Mouse (Mus musculus) neural tube, embryonic 15.5 days (tissue): ENCODE results near the gene Cd47. TPM values are rescaled to one million over a fixed set of nuclear protein-coding genes. Genes with fewer than 3 reads are reported as not detected.

Experiments used
- ATAC-seq: fragments of 200-750 bp; cut with Nextera tagmentation; 2 replicates; pipeline ENCODE4 v1.8.0; 2017; ENCODE audit warnings: mild to moderate bottlenecking, moderate TSS enrichment, moderate library complexity; ENCODE audit not compliant: low FRiP score
- H3K27ac ChIP-seq: fragments of 300-500 bp; sonication (generic); replicated peaks from 2 replicates; pipeline ENCODE4 v1.5.1; 2015; ENCODE audit warnings: mild to moderate bottlenecking, inconsistent platforms
- H3K27me3 ChIP-seq: fragments of 300-500 bp; sonication (generic); replicated peaks from 2 replicates; pipeline ENCODE4 v1.6.1; 2015; ENCODE audit warnings: inconsistent platforms
- H3K36me3 ChIP-seq: fragments of 300-500 bp; sonication (generic); 2 replicates; pipeline ENCODE4 v1.6.1; 2015; ENCODE audit warnings: inconsistent platforms
- H3K4me1 ChIP-seq: fragments of 300-500 bp; sonication (generic); 2 replicates; pipeline ENCODE4 v1.6.1; 2015; ENCODE audit warnings: inconsistent platforms
- H3K4me2 ChIP-seq: fragments of 300-500 bp; sonication (generic); 2 replicates; pipeline ENCODE4 v1.6.1; 2015; ENCODE audit warnings: inconsistent platforms, mild to moderate bottlenecking, moderate library complexity
- H3K4me3 ChIP-seq: fragments of 300-500 bp; sonication (generic); replicated peaks from 2 replicates; pipeline ENCODE4 v1.5.1; 2015; ENCODE audit warnings: mild to moderate bottlenecking, inconsistent platforms
- H3K9ac ChIP-seq: fragments of 300-500 bp; sonication (generic); replicated peaks from 2 replicates; pipeline ENCODE4 v1.6.1; 2015; ENCODE audit warnings: mild to moderate bottlenecking, inconsistent platforms
- H3K9me3 ChIP-seq: fragments of 300-500 bp; sonication (generic); replicated peaks from 2 replicates; pipeline ENCODE4 v1.6.1; 2016; ENCODE audit warnings: inconsistent platforms
- WGBS: fragments of 180-500 bp; shearing (Covaris S2); methylation state at CpG from one replicate; pipeline ENCODE4 v1.1.7; 2015; ENCODE audit warnings: mixed read lengths; 5-methylcytosine and 5-hydroxymethylcytosine counted together
- polyA plus RNA-seq: library from polyadenylated mRNA; unstranded; fragments of >200 nt; fragmentation: Nextera tagmentation; extraction: Ambion mirVana; gene quantifications from 2 replicates; pipeline ENCODE4 v1.2.1, GENCODE M21; 2015

Gene Cd47
- 153 and 156 TPM in 2 replicates for polyA plus RNA-seq

DNA sequence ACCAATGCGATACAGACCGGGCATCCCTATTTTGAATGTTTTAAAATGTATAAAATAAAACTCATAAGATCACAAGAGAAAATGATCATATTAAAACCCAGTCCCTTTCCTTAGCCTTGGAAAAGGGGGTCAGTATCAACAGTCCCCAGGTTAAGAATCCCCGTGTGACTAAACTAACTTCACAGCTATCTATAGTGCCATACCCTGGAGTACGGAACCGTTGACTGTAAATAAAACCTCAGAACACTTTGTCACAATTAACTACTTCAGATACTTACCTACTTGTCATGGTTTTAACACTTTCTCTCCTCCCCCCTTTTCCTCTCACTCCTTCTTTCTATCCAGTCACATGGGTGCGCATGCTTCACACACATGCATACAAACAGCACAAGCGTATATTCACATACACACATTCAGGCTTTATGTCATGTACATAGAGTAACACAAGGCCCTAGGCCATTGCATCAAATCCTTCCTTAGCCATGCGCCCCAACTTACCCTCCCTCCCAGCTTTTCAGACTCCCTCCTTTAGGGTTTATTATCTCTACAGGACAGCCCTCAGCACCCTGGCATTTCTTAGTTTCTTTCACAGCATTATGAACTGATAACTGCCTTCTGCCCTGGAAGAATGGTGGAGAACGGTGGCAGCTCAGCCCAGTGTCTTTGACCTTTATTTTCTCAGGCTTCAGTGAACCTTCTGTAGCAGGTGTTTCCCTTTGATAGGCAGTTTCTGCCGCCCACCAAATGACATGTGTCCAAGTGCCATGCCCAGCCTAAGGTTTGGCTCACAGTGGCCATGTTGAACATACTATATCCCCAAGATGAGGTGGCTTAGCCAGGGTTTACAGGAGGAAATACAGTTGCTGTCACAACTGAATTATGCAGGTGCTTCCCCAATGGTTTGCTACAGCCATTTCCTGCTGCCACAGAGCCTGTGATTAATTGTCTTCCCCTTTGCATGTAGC lies at the start of gene Cd47:
Cd47 (plus strand) TSS at position 937 of the 965 bp plus-strand sequence.
- H3K27me3 ChIP-seq, result no peaks in the 10 kb centered on the region
- no peak within 1 kb of the TSS for H3K4me2 ChIP-seq
- H3K27ac ChIP-seq, result no peak within 1 kb of the TSS
- 84% methylated on average over 10 of the region's 10 CpGs for WGBS
- H3K9ac ChIP-seq, result no peak within 1 kb of the TSS
- no peak for ATAC-seq
- H3K36me3 ChIP-seq, result no peaks in the 10 kb centered on the region
- peaks cover 10% of the 10 kb centered on the region for H3K4me1 ChIP-seq
- H3K4me3 ChIP-seq, result no peak within 1 kb of the TSS
- H3K9me3 ChIP-seq, result no peaks in the 10 kb centered on the region

DNA sequence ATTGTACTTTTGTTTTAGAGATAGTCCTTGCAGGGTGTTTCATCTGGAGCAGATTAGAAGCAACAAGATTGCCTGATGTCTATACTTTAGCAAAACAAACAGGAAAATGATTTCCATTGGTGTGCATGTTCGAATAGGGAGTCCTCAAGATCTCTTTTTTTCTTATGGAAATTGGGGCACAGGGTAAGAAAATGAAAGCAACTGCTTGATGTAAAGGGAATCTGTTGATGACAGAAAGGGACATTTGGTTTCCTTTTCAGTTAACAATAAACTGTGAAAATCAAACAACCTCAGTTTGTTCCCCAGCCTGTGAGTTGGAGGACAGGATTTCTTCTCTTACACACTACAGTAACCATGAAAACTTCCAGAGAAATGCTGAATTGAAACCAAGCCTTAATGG lies 47.4 kb upstream of the Cd47 start:
- no peak overlapping the region for H3K27ac ChIP-seq
- H3K9ac ChIP-seq, result no peak overlapping the region
- H3K27me3 ChIP-seq, result no peaks in the 10 kb centered on the region
- H3K4me3 ChIP-seq, result no peak overlapping the region
- H3K36me3 ChIP-seq, result no peaks in the 10 kb centered on the region
- H3K4me2 ChIP-seq, result no peak overlapping the region
- ATAC-seq, result no peak
- H3K9me3 ChIP-seq, result no peaks in the 10 kb centered on the region
- WGBS, result 52% methylated on average over 1 of the region's 1 CpGs
- H3K4me1 ChIP-seq, result 0 out of 2 replicates have a peak, but pooled peaks cover 3% of the 10 kb centered on the region

DNA sequence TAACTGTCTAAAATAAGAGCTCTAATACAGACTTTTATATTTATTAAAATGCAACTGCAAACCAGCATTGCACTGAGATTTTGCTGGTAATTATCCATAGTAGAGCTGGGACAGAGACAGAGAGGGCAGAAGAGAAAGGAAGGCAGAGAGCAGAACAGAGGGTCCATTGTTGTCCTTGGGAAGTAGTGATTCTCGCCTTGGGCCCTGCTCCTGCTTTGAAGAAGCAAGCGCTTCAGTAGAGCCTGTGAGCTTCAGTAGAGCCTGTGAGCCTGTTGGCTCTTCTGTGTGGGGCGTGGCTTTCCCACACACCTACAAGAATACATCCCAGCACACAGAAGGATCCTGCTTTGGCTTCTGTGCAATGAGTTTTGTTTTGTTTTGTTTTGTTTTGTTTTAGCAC lies 47.0 kb upstream of the Cd47 start:
- Histone ChIP-seq H3K4me1 (0 out of 2 replicates have a peak, but pooled peaks cover 3% of the 10 kb centered on the region), H3K27ac (no peak overlapping the region)
- 32% methylated on average over 3 of the region's 3 CpGs for WGBS

DNA sequence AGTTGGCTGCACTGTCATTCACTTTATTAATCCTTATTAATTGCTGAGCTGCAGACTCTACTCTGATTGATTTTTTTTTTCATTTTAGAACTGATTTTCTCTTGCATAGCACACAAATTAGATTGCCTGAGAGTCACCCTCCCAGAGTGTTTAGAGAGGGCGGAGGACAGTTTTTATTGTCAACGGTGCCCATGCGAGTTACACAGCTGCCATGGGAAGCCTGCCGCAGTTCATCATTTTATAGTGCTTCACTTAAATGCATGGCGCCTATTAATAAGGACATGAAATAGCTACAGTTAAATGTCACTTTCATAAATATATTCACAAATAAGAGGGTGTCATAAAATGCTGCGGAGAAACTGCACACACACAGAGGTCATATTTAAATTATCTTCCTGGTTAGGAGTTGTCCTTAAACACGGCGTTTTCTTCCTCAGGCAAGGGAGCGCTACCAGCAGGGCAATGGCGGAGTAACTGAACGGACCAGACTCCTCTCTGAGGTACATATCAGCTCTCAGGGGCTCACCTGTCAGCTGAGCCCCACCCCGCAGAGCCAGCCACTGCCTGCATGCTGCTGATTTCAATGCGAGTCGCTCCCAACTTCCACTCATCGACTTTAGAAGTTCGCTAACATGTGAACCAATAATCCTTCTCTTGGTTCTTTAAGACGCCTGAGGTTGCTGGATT lies 39.7 kb upstream of the Cd47 start:
- Histone ChIP-seq H3K4me3 (no peak overlapping the region), H3K27me3 (no peaks in the 10 kb centered on the region), H3K4me1 (peaks cover 7% of the 10 kb centered on the region), H3K27ac (no peak overlapping the region), H3K9me3 (no peaks in the 10 kb centered on the region), H3K4me2 (no peak overlapping the region), H3K36me3 (0 out of 2 replicates have a peak, but pooled peaks cover 4% of the 10 kb centered on the region), H3K9ac (no peak overlapping the region)
- 67% methylated on average over 17 of the region's 17 CpGs for WGBS
- no peak; the same call in 1 of the 2 replicates for ATAC-seq

More for the DNA sequence above, 47.0 kb upstream of the Cd47 start:
- ATAC-seq, result no peak
- no peak overlapping the region for H3K4me3 ChIP-seq
- H3K9ac ChIP-seq, result no peak overlapping the region
- no peaks in the 10 kb centered on the region for H3K9me3 ChIP-seq
- no peak overlapping the region for H3K4me2 ChIP-seq
- no peaks in the 10 kb centered on the region for H3K36me3 ChIP-seq
- H3K27me3 ChIP-seq, result no peaks in the 10 kb centered on the region

DNA sequence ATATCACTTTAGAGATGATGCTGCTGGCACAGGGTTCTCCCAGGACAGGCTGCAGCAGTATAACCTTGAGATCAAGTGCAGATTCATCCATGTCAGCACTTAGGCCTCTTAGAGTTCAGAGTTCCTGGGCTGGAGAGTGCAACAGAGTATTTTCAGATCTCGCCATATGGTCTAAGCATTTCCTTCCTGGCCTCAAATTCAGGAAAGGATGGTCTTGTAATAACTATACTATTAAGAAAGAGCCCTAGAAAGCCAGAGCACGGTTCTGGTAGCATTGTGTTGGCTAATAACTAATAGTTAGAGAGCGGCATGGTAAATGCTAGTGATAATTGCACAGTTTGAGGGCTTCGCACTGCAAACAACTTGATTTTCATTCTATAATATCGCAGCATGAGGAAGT lies 38.4 kb upstream of the Cd47 start:
- no peak for ATAC-seq
- no peak overlapping the region for H3K4me3 ChIP-seq
- H3K36me3 ChIP-seq, result 0 out of 2 replicates have a peak, but pooled peaks cover 4% of the 10 kb centered on the region
- WGBS, result 86% methylated on average over 5 of the region's 5 CpGs
- no peak overlapping the region for H3K9ac ChIP-seq
- H3K27me3 ChIP-seq, result no peaks in the 10 kb centered on the region
- no peaks in the 10 kb centered on the region for H3K9me3 ChIP-seq
- no peak overlapping the region for H3K4me2 ChIP-seq
- no peak overlapping the region for H3K27ac ChIP-seq
- peaks cover 7% of the 10 kb centered on the region for H3K4me1 ChIP-seq

DNA sequence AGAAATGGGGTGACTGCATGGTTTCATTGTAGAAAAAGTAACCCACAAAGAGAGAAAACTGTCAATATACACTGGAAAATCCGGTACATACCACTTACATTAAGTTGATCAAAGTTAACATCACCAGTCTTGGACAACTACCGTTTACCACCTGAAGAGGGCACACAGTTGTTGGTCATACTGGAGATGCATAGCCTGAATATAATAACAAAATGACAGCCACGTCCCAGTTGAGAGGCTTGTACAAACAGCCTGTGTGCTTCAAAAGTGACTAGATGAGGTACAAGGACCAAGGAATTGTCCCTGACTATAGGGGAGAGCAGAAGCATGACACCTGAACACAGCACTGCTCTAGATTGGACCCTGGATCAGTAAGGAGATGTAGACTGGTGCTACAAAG lies 34.0 kb upstream of the Cd47 start:
- ATAC-seq, result no peak

DNA sequence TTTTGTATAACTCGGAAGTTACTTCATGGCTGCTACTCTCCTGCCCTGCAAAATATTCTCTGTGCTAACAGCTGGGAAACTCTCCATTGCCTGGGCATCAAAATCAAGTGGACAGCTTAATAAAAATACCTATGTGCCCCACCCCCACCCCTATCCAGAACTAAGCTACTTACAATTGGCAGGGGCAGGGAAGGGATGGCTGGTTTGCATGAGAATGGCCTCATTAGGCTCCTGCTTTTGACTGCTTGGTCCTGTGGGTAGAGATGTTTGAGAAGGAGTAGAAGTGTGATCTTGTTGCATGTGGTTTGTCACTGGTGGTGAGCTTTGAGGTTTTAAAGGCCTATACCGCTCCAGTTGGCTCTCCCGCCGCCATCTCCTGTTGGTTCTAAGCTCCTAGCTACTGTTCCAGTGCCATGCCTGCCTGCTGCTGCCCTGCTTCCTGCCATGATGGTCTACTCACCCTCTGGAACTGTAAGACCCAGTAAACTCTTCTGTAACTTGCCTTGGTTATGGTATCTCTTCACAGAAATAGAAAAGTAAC lies 31.8 kb upstream of the Cd47 start:
- 93% methylated on average over 4 of the region's 4 CpGs for WGBS
- H3K36me3 ChIP-seq, result 0 out of 2 replicates have a peak, but pooled peaks cover 4% of the 10 kb centered on the region

More for the DNA sequence above, 34.0 kb upstream of the Cd47 start:
- Histone ChIP-seq H3K27me3 (no peaks in the 10 kb centered on the region), H3K4me1 (no peaks in the 10 kb centered on the region), H3K4me2 (no peak overlapping the region), H3K4me3 (no peak overlapping the region), H3K9ac (no peak overlapping the region), H3K9me3 (no peaks in the 10 kb centered on the region), H3K36me3 (0 out of 2 replicates have a peak, but pooled peaks cover 4% of the 10 kb centered on the region), H3K27ac (no peak overlapping the region)
- 73% methylated on average over 3 of the region's 3 CpGs for WGBS

DNA sequence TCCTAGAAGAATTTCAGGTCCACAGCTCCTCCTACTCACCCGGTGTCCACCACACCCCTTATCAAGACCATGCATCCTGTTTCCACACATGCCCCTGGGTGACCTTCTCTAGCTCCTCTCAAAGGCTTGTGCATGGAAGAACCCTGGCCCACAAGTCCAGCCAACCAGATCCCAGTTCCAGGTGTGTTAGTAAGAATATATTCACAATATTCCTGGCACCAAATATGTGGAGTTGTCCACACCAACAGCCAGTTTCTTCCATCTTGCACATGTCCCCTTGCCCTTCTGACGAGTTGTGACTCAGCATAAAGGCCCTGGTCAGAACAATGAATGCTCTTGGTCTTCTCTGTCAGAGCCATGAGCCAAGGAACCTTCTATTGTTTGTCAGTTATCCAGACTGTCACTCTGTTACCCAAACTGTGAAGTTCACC lies 30.5 kb upstream of the Cd47 start:
- Histone ChIP-seq H3K27me3 (no peaks in the 10 kb centered on the region), H3K27ac (no peak overlapping the region), H3K4me1 (no peaks in the 10 kb centered on the region), H3K4me3 (no peak overlapping the region), H3K36me3 (no peaks in the 10 kb centered on the region), H3K9ac (no peak overlapping the region), H3K4me2 (no peak overlapping the region), H3K9me3 (no peaks in the 10 kb centered on the region)
- WGBS, result 90% methylated on average over 2 of the region's 2 CpGs
- no peak for ATAC-seq

More for the DNA sequence above, 31.8 kb upstream of the Cd47 start:
- no peaks in the 10 kb centered on the region for H3K4me1 ChIP-seq
- H3K27ac ChIP-seq, result no peak overlapping the region
- no peak overlapping the region for H3K4me2 ChIP-seq
- no peak for ATAC-seq
- no peak overlapping the region for H3K4me3 ChIP-seq
- H3K9ac ChIP-seq, result no peak overlapping the region
- no peaks in the 10 kb centered on the region for H3K9me3 ChIP-seq
- H3K27me3 ChIP-seq, result no peaks in the 10 kb centered on the region

DNA sequence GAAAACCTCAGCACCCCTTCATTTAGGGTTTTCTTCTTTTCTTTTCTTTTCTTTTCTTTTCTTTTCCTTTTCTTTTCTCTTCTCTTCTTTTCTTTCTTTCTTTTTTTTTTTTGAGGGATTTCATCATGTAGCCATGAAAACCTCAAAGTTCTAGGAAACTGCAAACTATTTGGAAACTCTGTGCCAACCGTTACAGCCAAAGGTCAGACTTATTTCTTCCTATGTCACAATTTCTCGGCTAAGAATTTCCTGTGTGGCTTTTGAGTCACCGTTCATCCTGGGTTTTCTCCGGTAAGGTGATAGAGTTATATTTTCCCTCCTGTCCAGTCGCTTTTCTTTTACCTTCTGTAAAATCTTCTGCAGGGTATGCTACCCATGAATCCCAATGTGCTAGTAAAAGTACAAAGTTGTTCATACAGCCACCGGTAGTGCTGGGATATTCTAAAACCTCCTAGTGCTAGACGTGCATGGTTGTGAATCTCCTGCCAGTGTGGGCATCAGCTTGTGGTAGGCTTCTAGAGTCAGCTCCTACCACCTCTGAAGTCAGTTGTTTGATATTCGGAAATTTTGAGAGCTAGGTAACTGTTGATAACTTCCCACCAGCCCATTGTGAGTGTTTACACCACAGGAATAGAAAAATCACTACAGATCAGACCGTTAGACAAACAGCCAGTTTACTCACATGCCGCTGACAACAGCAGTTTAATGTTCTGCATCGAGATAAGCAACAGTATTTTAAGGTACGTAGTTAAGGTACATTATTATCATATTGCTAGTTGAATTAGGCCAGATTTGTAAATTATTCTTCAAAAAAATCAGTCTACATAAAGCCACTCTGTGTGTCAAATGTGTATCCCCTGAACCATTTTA lies 29.8 kb upstream of the Cd47 start:
- no peak overlapping the region for H3K4me2 ChIP-seq
- no peak overlapping the region for H3K27ac ChIP-seq
- no peaks in the 10 kb centered on the region for H3K9me3 ChIP-seq
- H3K27me3 ChIP-seq, result no peaks in the 10 kb centered on the region
- H3K36me3 ChIP-seq, result no peaks in the 10 kb centered on the region
- no peaks in the 10 kb centered on the region for H3K4me1 ChIP-seq
- no peak overlapping the region for H3K9ac ChIP-seq
- WGBS, result 81% methylated on average over 12 of the region's 12 CpGs
- no peak overlapping the region for H3K4me3 ChIP-seq
- ATAC-seq, result no peak

DNA sequence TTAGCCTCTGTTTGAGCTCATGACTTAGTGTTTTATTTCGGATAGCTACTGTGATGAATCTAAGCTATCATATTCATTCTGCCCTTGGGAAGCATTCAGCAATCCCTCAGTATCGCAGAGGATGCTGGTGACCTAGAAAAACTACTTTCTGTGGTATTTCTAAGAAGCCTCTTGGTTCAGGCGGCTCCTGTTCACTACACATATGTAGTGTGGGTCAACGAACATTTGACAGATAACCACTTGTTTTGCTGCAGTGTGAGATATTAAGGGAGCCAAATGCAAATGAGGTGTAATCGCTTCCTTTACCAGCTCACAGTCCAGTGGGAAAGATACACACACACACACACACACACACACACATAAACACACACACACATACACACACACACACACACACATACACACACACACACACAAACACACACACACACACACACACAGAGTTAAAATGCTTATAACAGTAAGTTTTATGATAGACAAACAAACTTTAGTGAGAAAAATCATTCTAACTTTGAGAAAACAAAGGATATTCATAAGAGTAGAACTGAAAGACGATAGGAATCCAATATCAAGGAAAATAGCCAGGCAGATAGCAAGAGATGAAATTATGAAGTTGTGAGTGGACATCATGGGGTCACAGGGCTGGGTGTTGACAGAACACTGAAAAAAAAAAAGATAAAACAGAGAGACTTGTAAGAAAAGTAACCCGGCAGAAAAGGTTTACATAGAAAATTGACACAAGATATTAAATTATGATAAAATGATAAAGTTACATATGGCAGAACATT lies 28.5 kb upstream of the Cd47 start:
- H3K9ac ChIP-seq, result no peak overlapping the region
- ATAC-seq, result peak; percentile 28; the same call in 1 of the 2 replicates
- H3K4me3 ChIP-seq, result no peak overlapping the region
- no peak overlapping the region for H3K27ac ChIP-seq
- no peaks in the 10 kb centered on the region for H3K27me3 ChIP-seq
- H3K36me3 ChIP-seq, result no peaks in the 10 kb centered on the region
- no peaks in the 10 kb centered on the region for H3K4me1 ChIP-seq
- H3K9me3 ChIP-seq, result no peaks in the 10 kb centered on the region
- WGBS, result 52% methylated on average over 7 of the region's 7 CpGs
- H3K4me2 ChIP-seq, result no peak overlapping the region
